Mouse (Mus musculus): Measurements from ENCODE around the gene Tab2.

GRCm38 (mm10) chr10:7888256-7888868 is 67.7 kb downstream of the Tab2 start:
- TF ChIP-seq CTCF (conservative IDR thresholded peaks at IDR 0.05; ENCODE audit: low read length) = no peak
- no peak for TF ChIP-seq POU5F1 (IDR thresholded peaks at IDR 0.05; ENCODE audit: borderline replicate concordance, low read length)
- TF ChIP-seq NANOG (IDR thresholded peaks at IDR 0.05; ENCODE audit: borderline replicate concordance, low read length) = no peak

Measured in E14TG2a.4 (cell line).